Mouse (Mus musculus) hindbrain, postnatal 0 days (tissue): ENCODE results near the gene Nalcn. TPM values are rescaled to one million over a fixed set of nuclear protein-coding genes. Genes with fewer than 3 reads are reported as not detected.
A peak's percentile ranks its signal among the peaks of the same experiment; 100 is the strongest.

Experiments used
- ATAC-seq: fragments of 200-750 bp; cut with Nextera tagmentation; 2 replicates; pipeline ENCODE4 v1.8.0; 2017; ENCODE audit warnings: mild to moderate bottlenecking, moderate TSS enrichment, moderate library complexity
- DNase-seq: peaks from one replicate; pipeline ENCODE4 v3.0.0-alpha.2; 2015; ENCODE audit warnings: low spot score
- H3K27ac ChIP-seq: fragments of 300-500 bp; sonication (generic); 2 replicates; pipeline ENCODE4 v1.5.1; 2014; ENCODE audit warnings: mild to moderate bottlenecking
- H3K27me3 ChIP-seq: fragments of 300-500 bp; sonication (generic); 2 replicates; pipeline ENCODE4 v1.6.1; 2014; ENCODE audit warnings: low read length, mixed read lengths; ENCODE audit not compliant: insufficient read depth
- H3K36me3 ChIP-seq: fragments of 300-500 bp; sonication (generic); 2 replicates; pipeline ENCODE4 v1.6.1; 2014; ENCODE audit warnings: low read length, mixed read lengths; ENCODE audit not compliant: insufficient read depth
- H3K4me1 ChIP-seq: fragments of 300-500 bp; sonication (generic); 2 replicates; pipeline ENCODE4 v1.6.1; 2014; ENCODE audit warnings: antibody characterized with exemption, low read length, mixed read lengths; ENCODE audit not compliant: insufficient read depth
- H3K4me2 ChIP-seq: fragments of 300-500 bp; sonication (generic); 2 replicates; pipeline ENCODE4 v1.6.1; 2014; ENCODE audit warnings: low read depth, mild to moderate bottlenecking, low read length, moderate library complexity, mixed read lengths
- H3K4me3 ChIP-seq: fragments of 300-500 bp; sonication (generic); 2 replicates; pipeline ENCODE4 v1.5.1; 2014; ENCODE audit warnings: low read length
- H3K9ac ChIP-seq: fragments of 300-500 bp; sonication (generic); replicated peaks from 2 replicates; pipeline ENCODE4 v1.6.1; 2014; ENCODE audit warnings: mild to moderate bottlenecking, low read length, moderate library complexity, mixed read lengths
- H3K9me3 ChIP-seq: fragments of 300-500 bp; sonication (generic); 2 replicates; pipeline ENCODE4 v1.6.1; 2016; ENCODE audit warnings: low read length, mixed read lengths
- CTCF ChIP-seq: IDR thresholded peaks from 2 replicates; pipeline ENCODE4 v1.5.1; 2016; ENCODE audit warnings: antibody characterized with exemption, control low read depth, low read depth
- WGBS: fragments of 180-500 bp; shearing (Covaris S2); extraction: QIAGEN DNeasy Blood & Tissue Kit; methylation state at CpG from one replicate; pipeline ENCODE4 v1.1.7; 2014; 5-methylcytosine and 5-hydroxymethylcytosine counted together
- polyA plus RNA-seq: library from polyadenylated mRNA; unstranded; fragments of >200 nt; fragmentation: Nextera tagmentation; extraction: Ambion mirVana; gene quantifications from 2 replicates; pipeline ENCODE4 v1.2.1, GENCODE M21; 2015
- total RNA-seq: library from RNA; depleted of rRNA; stranded (reverse); fragments of >200 nt; gene quantifications from 2 replicates; pipeline ENCODE4 v1.2.3, GENCODE M21; 2014

The Nalcn gene
- total and polyA plus RNA-seq, 2 experiments from 2014 or later = 12.8 to 45.5 TPM

- Histone ChIP-seq H3K36me3 (no peaks in the 10 kb centered on the region), H3K27ac (peak overlapping the region; percentile 90), H3K4me3 (peak overlapping the region; percentile 53), H3K9ac (peak overlapping the region; percentile 75), H3K4me1 (0 out of 2 replicates have a peak, but pooled peaks cover 7% of the 10 kb centered on the region), H3K9me3 (no peaks in the 10 kb centered on the region), H3K4me2 (peak overlapping the region; percentile 70), H3K27me3 (no peaks in the 10 kb centered on the region)
- TF ChIP-seq CTCF = no peak
- DNase-seq = peak; percentile 15
- 42% methylated on average over 3 of the region's 3 CpGs for WGBS
- peak; percentile 41 for ATAC-seq
These were observed 227 bp upstream of the Nalcn start for GRCm38 (mm10) chr14:123627180-123627562.

- H3K4me2 ChIP-seq = no peak overlapping the region
- H3K4me3 ChIP-seq = no peak overlapping the region
- H3K27me3 ChIP-seq = no peaks in the 10 kb centered on the region
- H3K27ac ChIP-seq = no peak overlapping the region
- DNase-seq (peak; percentile 33), ATAC-seq (no peak)
- no peak overlapping the region for H3K9ac ChIP-seq
- no peaks in the 10 kb centered on the region for H3K9me3 ChIP-seq
- WGBS = 18% methylated on average over 1 of the region's 1 CpGs
- TF ChIP-seq CTCF = no peak
- H3K4me1 ChIP-seq = 0 out of 2 replicates have a peak, but pooled peaks cover 7% of the 10 kb centered on the region
- no peaks in the 10 kb centered on the region for H3K36me3 ChIP-seq
These were observed 4.0 kb downstream of the Nalcn start for GRCm38 (mm10) chr14:123622969-123623368.

DNA sequence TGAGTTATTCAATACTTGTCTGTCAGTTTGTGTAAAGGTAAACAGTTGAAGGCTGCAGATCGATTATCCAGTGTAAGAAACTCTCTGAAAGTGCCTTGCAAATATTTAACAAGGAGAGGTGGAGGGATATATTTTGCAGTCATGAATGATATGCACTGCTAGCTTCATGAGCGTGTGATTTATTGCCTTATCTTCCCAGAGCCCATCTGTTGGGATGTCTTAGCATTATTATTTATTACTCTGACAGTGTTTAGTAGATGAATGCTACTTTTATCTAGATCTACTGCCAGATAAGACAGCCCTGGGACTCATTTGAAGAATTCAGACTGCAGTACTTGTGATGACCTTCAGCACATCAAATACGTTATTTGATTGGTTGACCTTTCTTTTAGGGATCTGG is 31.7 kb downstream of the Nalcn start:
- Histone ChIP-seq H3K4me1 (no peaks in the 10 kb centered on the region), H3K9ac (no peak overlapping the region), H3K9me3 (no peaks in the 10 kb centered on the region), H3K4me2 (no peak overlapping the region), H3K4me3 (no peak overlapping the region), H3K36me3 (no peaks in the 10 kb centered on the region), H3K27me3 (no peaks in the 10 kb centered on the region), H3K27ac (no peak overlapping the region)
- 76% methylated on average over 3 of the region's 3 CpGs for WGBS
- DNase-seq (peak; percentile 6), ATAC-seq (no peak)
- TF ChIP-seq CTCF = no peak

DNA sequence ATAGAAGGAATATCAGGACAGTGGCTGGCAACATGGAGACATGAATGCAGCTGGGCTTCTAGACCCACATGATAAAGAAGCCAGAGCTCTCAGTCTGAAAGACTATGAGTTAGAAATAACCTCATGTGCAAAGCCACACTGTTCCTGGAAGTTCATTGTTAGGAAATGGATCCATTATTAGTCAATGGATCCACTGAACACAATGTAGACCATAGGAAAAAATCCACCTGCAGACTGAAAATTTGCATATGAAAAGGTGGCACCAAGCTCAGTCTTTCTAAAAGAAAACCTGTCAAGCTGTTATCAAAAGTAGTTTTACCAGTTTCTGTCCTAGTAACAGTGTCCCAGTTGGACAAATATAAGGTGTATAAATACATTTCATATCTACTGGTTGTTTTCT is 39.5 kb downstream of the Nalcn start:
- Histone ChIP-seq H3K4me1 (no peaks in the 10 kb centered on the region), H3K36me3 (no peaks in the 10 kb centered on the region), H3K9me3 (no peaks in the 10 kb centered on the region), H3K4me3 (no peak overlapping the region), H3K27ac (no peak overlapping the region), H3K27me3 (no peaks in the 10 kb centered on the region), H3K4me2 (no peak overlapping the region), H3K9ac (no peak overlapping the region)
- no peak for DNase-seq
- no peak for TF ChIP-seq CTCF
- no peak for ATAC-seq

GRCm38 (mm10) chr14:123582433-123582832 is 44.5 kb downstream of the Nalcn start:
- Histone ChIP-seq H3K27me3 (no peaks in the 10 kb centered on the region), H3K4me3 (no peak overlapping the region), H3K9me3 (no peaks in the 10 kb centered on the region), H3K9ac (no peak overlapping the region), H3K27ac (no peak overlapping the region), H3K36me3 (no peaks in the 10 kb centered on the region), H3K4me2 (no peak overlapping the region), H3K4me1 (no peaks in the 10 kb centered on the region)
- 75% methylated on average over 2 of the region's 2 CpGs for WGBS
- ATAC-seq (no peak), DNase-seq (no peak)
- TF ChIP-seq CTCF = no peak

- ATAC-seq (no peak), DNase-seq (no peak)
- Histone ChIP-seq H3K27ac (no peak overlapping the region), H3K36me3 (no peaks in the 10 kb centered on the region), H3K9me3 (no peaks in the 10 kb centered on the region), H3K27me3 (no peaks in the 10 kb centered on the region), H3K9ac (no peak overlapping the region), H3K4me1 (no peaks in the 10 kb centered on the region), H3K4me3 (no peak overlapping the region), H3K4me2 (no peak overlapping the region)
- no peak for TF ChIP-seq CTCF
- 86% methylated on average over 4 of the region's 4 CpGs for WGBS
These were observed 51.6 kb downstream of the Nalcn start for GRCm38 (mm10) chr14:123575356-123575755.

DNA sequence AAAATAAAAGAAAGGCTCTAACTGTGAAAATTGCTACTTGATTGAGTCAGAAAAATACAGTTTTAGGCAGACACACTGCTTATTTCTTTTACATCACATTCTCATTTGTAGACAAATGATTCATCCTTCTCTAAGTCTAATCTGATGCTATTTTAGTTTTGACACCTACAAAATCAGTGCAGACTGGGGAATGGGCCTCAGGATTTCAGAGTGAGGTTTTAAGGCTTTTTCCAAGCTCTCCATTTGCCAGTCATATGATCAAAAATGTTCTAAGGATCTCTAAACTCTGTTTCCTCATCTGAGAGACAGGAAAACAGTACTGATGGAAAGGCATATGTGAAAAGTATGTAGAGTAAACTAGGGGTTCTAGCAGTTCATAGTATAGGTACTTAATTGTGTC is 52.0 kb downstream of the Nalcn start:
- no peak overlapping the region for H3K27ac ChIP-seq
- TF ChIP-seq CTCF = no peak
- H3K9ac ChIP-seq = no peak overlapping the region
- no peak for DNase-seq
- no peak for ATAC-seq
- no peak overlapping the region for H3K4me3 ChIP-seq
- no peaks in the 10 kb centered on the region for H3K4me1 ChIP-seq
- H3K36me3 ChIP-seq = no peaks in the 10 kb centered on the region
- no peaks in the 10 kb centered on the region for H3K27me3 ChIP-seq
- no peaks in the 10 kb centered on the region for H3K9me3 ChIP-seq
- H3K4me2 ChIP-seq = no peak overlapping the region
